Mouse (Mus musculus) heart, adult 8-10 months (tissue): Measurements from ENCODE around the gene Man1c1. TPM values are rescaled to one million over a fixed set of nuclear protein-coding genes. Genes with fewer than 3 reads are reported as not detected.

Source experiments
- DNase-seq: peaks from one replicate; pipeline ENCODE4 v3.0.0; 2022; ENCODE audit warnings: low spot score
- total RNA-seq, 4 experiments: library from RNA; stranded (reverse); gene quantifications; 2 replicates each; pipeline ENCODE4 v1.2.4; 2022

Man1c1 gene
- total RNA-seq, 4 experiments from 2014 or later: 22.6 to 26.7 (median 25.3) TPM

GRCm38 (mm10) chr4:134604472-134604871, 99.6 kb downstream of the Man1c1 start:
- DNase-seq: no peak

GRCm38 (mm10) chr4:134603553-134603952, 100.5 kb downstream of the Man1c1 start:
- no peak for DNase-seq

GRCm38 (mm10) chr4:134602610-134603009, 101.5 kb downstream of the Man1c1 start:
- DNase-seq: no peak

GRCm38 (mm10) chr4:134601981-134602380, 102.1 kb downstream of the Man1c1 start:
- DNase-seq: no peak

- DNase-seq: no peak
Observed at GRCm38 (mm10) chr4:134601404-134601803, 102.7 kb downstream of the Man1c1 start.

GRCm38 (mm10) chr4:134600777-134601176, 103.3 kb downstream of the Man1c1 start:
- DNase-seq: no peak

GRCm38 (mm10) chr4:134600060-134600459, 104.0 kb downstream of the Man1c1 start:
- no peak for DNase-seq

- DNase-seq: no peak
Observed at GRCm38 (mm10) chr4:134596816-134597692, 107.0 kb downstream of the Man1c1 start.

- DNase-seq: no peak
Observed at GRCm38 (mm10) chr4:134594731-134595439, 109.2 kb downstream of the Man1c1 start.

GRCm38 (mm10) chr4:134592442-134592841, 111.6 kb downstream of the Man1c1 start:
- no peak for DNase-seq

- DNase-seq: peak; percentile 83
Observed at GRCm38 (mm10) chr4:134591506-134592061, 112.5 kb downstream of the Man1c1 start.

GRCm38 (mm10) chr4:134590227-134590926, 113.7 kb downstream of the Man1c1 start:
- no peak for DNase-seq

GRCm38 (mm10) chr4:134589786-134590185, 114.3 kb downstream of the Man1c1 start:
- no peak for DNase-seq

- no peak for DNase-seq
Observed at GRCm38 (mm10) chr4:134588951-134589350, 115.1 kb downstream of the Man1c1 start.

- no peak for DNase-seq
Observed at GRCm38 (mm10) chr4:134588287-134588686, 115.8 kb downstream of the Man1c1 start.

GRCm38 (mm10) chr4:134587636-134588197, 116.4 kb downstream of the Man1c1 start:
- DNase-seq: no peak

- DNase-seq: no peak
Observed at GRCm38 (mm10) chr4:134586631-134587030, 117.5 kb downstream of the Man1c1 start.

- DNase-seq: no peak
Observed at GRCm38 (mm10) chr4:134586126-134586525, 118.0 kb downstream of the Man1c1 start.

- DNase-seq: no peak
Observed at GRCm38 (mm10) chr4:134583513-134583912, 120.6 kb downstream of the Man1c1 start.

- no peak for DNase-seq
Observed at GRCm38 (mm10) chr4:134581365-134581764, 122.7 kb downstream of the Man1c1 start.

- no peak for DNase-seq
Observed at GRCm38 (mm10) chr4:134580351-134581148, 123.5 kb downstream of the Man1c1 start.
